In the genomic region with DNA sequence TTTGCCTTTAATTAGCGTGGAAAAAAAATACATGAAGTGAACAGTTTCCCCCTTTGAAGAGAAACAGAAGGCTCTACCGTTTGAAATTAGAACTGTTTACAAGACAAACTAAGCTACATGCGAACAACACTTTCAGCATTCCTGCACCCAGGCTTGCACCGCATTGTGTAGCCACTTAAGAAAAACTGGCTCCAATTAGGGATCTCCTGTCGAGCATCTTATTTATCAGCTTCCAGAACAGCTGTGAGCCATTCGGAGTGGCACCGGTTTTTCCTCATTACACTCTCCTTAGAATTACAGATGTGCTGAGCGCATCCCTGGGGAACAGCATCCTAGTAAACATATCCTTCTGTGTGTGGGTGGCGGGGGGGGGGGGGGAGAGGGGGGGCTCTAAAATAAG, we compare ENCODE assay signal across 9 mouse cellular contexts.
DNase-seq lines count a peak whose midpoint lies in the region; ATAC-seq lines count a peak whose summit lies in the region.
"Had no signal": no experiment of that assay in that cellular context is flagged by ENCODE, and none has a peak within 500 bp of the region (broad histone marks: within the 10 kb centered on the region; RNA-seq: fewer than 3 reads in every experiment).

No protein-coding gene starts in this region.

- no peaks in the 10 kb centered on the region for H3K36me3 ChIP-seq in hindbrain, embryonic 12.5 days
- H3K36me3 ChIP-seq in limb, embryonic 13.5 days: no peaks in the 10 kb centered on the region

- WGBS in hindbrain, embryonic 12.5 days: 24% methylated on average over 9 of the region's 9 CpGs
- WGBS in limb, embryonic 13.5 days: 9% methylated on average over 9 of the region's 9 CpGs

- intact Hi-C loops in left cerebral cortex, postnatal 10 days (cut with DNase I): no loop called here

- peak; percentile 77 for ATAC-seq in hindbrain, embryonic 12.5 days (ENCODE audit: low FRiP score)
- ATAC-seq in limb, embryonic 13.5 days (ENCODE audit: low FRiP score, low read depth): no peak

- peak overlapping the region; percentile 35 for H3K4me2 ChIP-seq in hindbrain, embryonic 12.5 days (replicated peaks)
- peak overlapping the region; percentile 54 for H3K4me2 ChIP-seq in limb, embryonic 13.5 days (replicated peaks)

- H3K4me3 ChIP-seq in hindbrain, embryonic 12.5 days: no peak overlapping the region
- peak overlapping the region; percentile 24 for H3K4me3 ChIP-seq in limb, embryonic 13.5 days

- H3K9me3 ChIP-seq in hindbrain, embryonic 12.5 days (replicated peaks): no peaks in the 10 kb centered on the region
- no peaks in the 10 kb centered on the region for H3K9me3 ChIP-seq in limb, embryonic 13.5 days

- H3K4me1 ChIP-seq in hindbrain, embryonic 12.5 days: peaks cover 2% of the 10 kb centered on the region; the same call in 1 of the 2 replicates
- H3K4me1 ChIP-seq in limb, embryonic 13.5 days: no peaks in the 10 kb centered on the region

- H3K9ac ChIP-seq in hindbrain, embryonic 12.5 days: no peak overlapping the region
- H3K9ac ChIP-seq in limb, embryonic 13.5 days: no peak overlapping the region
- H3K9ac ChIP-seq: liver, embryonic 14.5 days had no signal

- H3K27me3 ChIP-seq in hindbrain, embryonic 12.5 days: no peaks in the 10 kb centered on the region
- H3K27me3 ChIP-seq in limb, embryonic 13.5 days: no peaks in the 10 kb centered on the region

- H3K27ac ChIP-seq in hindbrain, embryonic 12.5 days: no peak overlapping the region
- H3K27ac ChIP-seq in limb, embryonic 13.5 days: no peak overlapping the region
- H3K27ac ChIP-seq: liver, embryonic 14.5 days had no signal

- peak; percentile 6 to 13 for DNase-seq in left cerebral cortex, postnatal 10 days (ENCODE audit: extremely low spot score in 1 of 2, low spot score in 2 of 2)
- DNase-seq in left cerebral cortex, adult 11 months (ENCODE audit: low spot score): no peak
- peak; percentile 26 to 44 for DNase-seq in right cerebral cortex, postnatal 10 days (ENCODE audit: low spot score in 2 of 2)
- DNase-seq in lung, postnatal 14 days: no peak
- DNase-seq in adrenal gland, adult 18-20 months (ENCODE audit: low spot score in 2 of 2): no peak
- no peak for DNase-seq in testis, postnatal 14 days (ENCODE audit: low spot score)

Comparison
In these comparisons a context has a peak if more than half of its experiments do, and no peak if none do; other contexts are left out.
1. DNase-seq: peak in left cerebral cortex, postnatal 10 days (2 of 2) and right cerebral cortex, postnatal 10 days (2 of 2); none in left cerebral cortex, adult 11 months (single experiment), lung, postnatal 14 days (single experiment), adrenal gland, adult 18-20 months (0 of 2) and testis, postnatal 14 days (single experiment).